Mouse (Mus musculus): ENCODE measurements around the gene 1810013L24Rik. TPM values are rescaled to one million over a fixed set of nuclear protein-coding genes. Genes with fewer than 3 reads are reported as not detected.

1810013L24Rik gene
- polyA plus RNA-seq, 1 experiment from 2014 or later: 20.8 TPM

- Histone ChIP-seq H3K4me3 (replicated peaks) (no peak overlapping the region), H3K27me3 (no peaks in the 10 kb centered on the region), H3K4me2 (no peak overlapping the region), H3K36me3 (no peaks in the 10 kb centered on the region), H3K4me1 (no peaks in the 10 kb centered on the region), H3K9ac (no peak overlapping the region), H3K27ac (no peak overlapping the region), H3K9me3 (replicated peaks) (no peaks in the 10 kb centered on the region)
- no peak for ATAC-seq (replicated peaks; ENCODE audit: low FRiP score)
- WGBS: 92% methylated on average over 14 of the region's 14 CpGs
Measured at GRCm38 (mm10) chr16:8810399-8811127, 19.3 kb upstream of the 1810013L24Rik start.

DNA sequence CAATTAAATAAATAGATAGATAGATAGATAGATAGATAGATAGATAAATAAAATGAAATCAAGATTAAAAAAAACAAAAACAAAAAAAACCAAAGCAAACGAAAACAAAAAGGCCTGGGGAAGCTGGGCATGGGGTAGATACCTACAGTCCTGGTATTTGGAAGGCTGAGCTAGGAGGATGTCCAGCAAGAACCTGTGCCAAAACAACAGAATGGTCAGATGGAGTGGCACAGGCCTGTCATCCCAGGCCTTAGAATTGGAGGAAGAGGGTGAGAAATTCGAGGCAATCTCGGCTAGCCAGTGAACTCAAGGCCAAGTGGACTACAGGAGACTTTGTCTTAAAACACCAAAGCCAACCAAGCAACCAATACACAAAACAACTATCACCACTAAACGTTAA lies 12.0 kb upstream of the 1810013L24Rik start:
- H3K4me2 ChIP-seq: no peak overlapping the region
- H3K4me3 ChIP-seq (replicated peaks): no peak overlapping the region
- no peaks in the 10 kb centered on the region for H3K36me3 ChIP-seq
- H3K27me3 ChIP-seq: no peaks in the 10 kb centered on the region
- H3K9me3 ChIP-seq (replicated peaks): no peaks in the 10 kb centered on the region
- no peak overlapping the region for H3K27ac ChIP-seq
- 79% methylated on average over 4 of the region's 4 CpGs for WGBS
- H3K9ac ChIP-seq: no peak overlapping the region
- no peak for ATAC-seq (replicated peaks; ENCODE audit: low FRiP score)
- H3K4me1 ChIP-seq: no peaks in the 10 kb centered on the region

- H3K27ac ChIP-seq: no peak overlapping the region
- H3K9ac ChIP-seq: no peak overlapping the region
- no peaks in the 10 kb centered on the region for H3K4me1 ChIP-seq
- no peak overlapping the region for H3K4me2 ChIP-seq
- no peaks in the 10 kb centered on the region for H3K36me3 ChIP-seq
- no peak for ATAC-seq (replicated peaks; ENCODE audit: low FRiP score)
- no peaks in the 10 kb centered on the region for H3K9me3 ChIP-seq (replicated peaks)
- WGBS: 78% methylated on average over 1 of the region's 1 CpGs
- no peak overlapping the region for H3K4me3 ChIP-seq (replicated peaks)
- H3K27me3 ChIP-seq: no peaks in the 10 kb centered on the region
Measured at GRCm38 (mm10) chr16:8821429-8821828, 8.5 kb upstream of the 1810013L24Rik start.

- WGBS: 79% methylated on average over 4 of the region's 4 CpGs
- H3K27me3 ChIP-seq: no peaks in the 10 kb centered on the region
- no peaks in the 10 kb centered on the region for H3K36me3 ChIP-seq
- no peaks in the 10 kb centered on the region for H3K9me3 ChIP-seq (replicated peaks)
- no peak overlapping the region for H3K4me2 ChIP-seq
- no peak overlapping the region for H3K27ac ChIP-seq
- H3K9ac ChIP-seq: no peak overlapping the region
- no peaks in the 10 kb centered on the region for H3K4me1 ChIP-seq
- no peak for ATAC-seq (replicated peaks; ENCODE audit: low FRiP score)
- no peak overlapping the region for H3K4me3 ChIP-seq (replicated peaks)
Measured at GRCm38 (mm10) chr16:8822586-8822985, 7.3 kb upstream of the 1810013L24Rik start.

GRCm38 (mm10) chr16:8823661-8824060 lies 6.2 kb upstream of the 1810013L24Rik start:
- 0 out of 2 replicates have a peak, but pooled peaks have one; percentile 50 for ATAC-seq (replicated peaks; ENCODE audit: low FRiP score)
- Histone ChIP-seq H3K9ac (no peak overlapping the region), H3K9me3 (replicated peaks) (no peaks in the 10 kb centered on the region), H3K4me2 (no peak overlapping the region), H3K27ac (no peak overlapping the region), H3K4me1 (no peaks in the 10 kb centered on the region), H3K27me3 (no peaks in the 10 kb centered on the region), H3K4me3 (replicated peaks) (no peak overlapping the region), H3K36me3 (no peaks in the 10 kb centered on the region)
- 78% methylated on average over 2 of the region's 2 CpGs for WGBS

DNA sequence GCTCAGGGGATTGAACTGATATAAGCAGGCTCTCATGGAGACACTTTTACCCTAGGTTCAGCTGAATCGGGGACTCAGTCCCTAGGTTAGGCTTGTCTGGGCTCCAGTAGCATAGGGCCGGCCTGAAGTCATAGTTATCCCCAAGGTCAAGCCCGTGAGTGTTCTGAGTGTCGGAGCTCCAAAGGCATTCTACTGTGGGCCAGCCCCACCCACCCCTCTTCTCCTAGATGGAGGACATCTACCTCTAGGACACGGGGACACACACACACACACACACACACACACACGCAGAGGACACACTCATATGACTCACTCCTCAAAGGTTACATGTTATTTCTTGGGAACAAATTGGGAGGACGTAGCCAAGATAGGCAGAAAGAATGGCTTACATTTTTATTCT lies 2.5 kb upstream of the 1810013L24Rik start:
- H3K4me1 ChIP-seq: peaks cover 10% of the 10 kb centered on the region
- WGBS: 86% methylated on average over 7 of the region's 7 CpGs
- H3K9me3 ChIP-seq (replicated peaks): no peaks in the 10 kb centered on the region
- H3K27me3 ChIP-seq: no peaks in the 10 kb centered on the region
- no peak overlapping the region for H3K4me3 ChIP-seq (replicated peaks)
- H3K9ac ChIP-seq: no peak overlapping the region
- H3K27ac ChIP-seq: no peak overlapping the region
- H3K36me3 ChIP-seq: peaks cover 1% of the 10 kb centered on the region
- H3K4me2 ChIP-seq: no peak overlapping the region
- no peak for ATAC-seq (replicated peaks; ENCODE audit: low FRiP score)

DNA sequence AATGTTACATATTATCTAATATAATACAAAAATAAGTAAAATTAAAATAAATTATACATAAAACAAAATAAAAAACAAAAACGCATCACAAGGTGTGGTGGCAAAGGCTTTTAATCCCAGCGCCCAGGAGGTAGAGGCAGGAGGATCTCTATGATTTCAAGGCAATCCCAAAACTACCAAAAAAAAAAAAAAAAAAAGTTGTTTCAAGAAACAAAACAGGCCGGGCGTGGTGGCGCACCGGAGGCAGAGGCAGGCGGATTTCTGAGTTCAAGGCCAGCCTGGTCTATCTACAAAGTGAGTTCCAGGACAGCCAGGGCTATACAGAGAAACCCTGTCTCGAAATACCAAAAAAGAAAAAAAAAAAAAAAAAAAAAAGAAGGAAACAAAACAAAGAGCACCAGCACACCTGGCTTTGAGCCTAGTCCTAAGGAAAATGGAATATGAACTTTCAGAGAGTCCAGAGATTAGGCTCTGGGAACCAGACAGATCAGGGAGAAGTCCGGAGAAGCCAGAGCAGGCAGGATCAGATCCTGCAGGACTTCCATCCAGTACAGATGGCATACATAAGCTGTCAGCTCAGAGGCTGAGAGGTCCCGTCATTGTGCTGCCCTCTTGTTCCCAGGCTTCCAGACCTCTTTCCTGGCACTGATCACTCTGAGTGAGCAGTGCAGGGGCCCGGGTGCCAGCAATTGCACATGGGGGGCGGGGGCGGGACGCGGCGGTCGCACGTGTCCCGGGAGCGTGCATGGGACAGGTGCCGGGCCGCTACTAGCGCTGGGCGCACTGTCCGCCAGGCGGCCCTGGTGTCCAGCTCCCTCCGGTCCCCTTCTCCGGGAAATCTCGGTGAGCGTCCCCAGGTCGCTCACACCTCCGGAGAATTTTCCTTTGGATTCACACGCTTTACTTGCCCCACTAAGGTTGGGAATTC lies 1.0 kb upstream of the 1810013L24Rik start:
- Histone ChIP-seq H3K27ac (peak overlapping the region; percentile 89), H3K4me3 (replicated peaks) (peak overlapping the region; percentile 83), H3K27me3 (no peaks in the 10 kb centered on the region), H3K9ac (peak overlapping the region; percentile 66), H3K9me3 (replicated peaks) (no peaks in the 10 kb centered on the region), H3K4me1 (peaks cover 24% of the 10 kb centered on the region), H3K36me3 (peaks cover 15% of the 10 kb centered on the region), H3K4me2 (peak overlapping the region; percentile 97)
- 10% methylated on average over 33 of the region's 33 CpGs for WGBS
- ATAC-seq (replicated peaks; ENCODE audit: low FRiP score): peak; percentile 61

DNA sequence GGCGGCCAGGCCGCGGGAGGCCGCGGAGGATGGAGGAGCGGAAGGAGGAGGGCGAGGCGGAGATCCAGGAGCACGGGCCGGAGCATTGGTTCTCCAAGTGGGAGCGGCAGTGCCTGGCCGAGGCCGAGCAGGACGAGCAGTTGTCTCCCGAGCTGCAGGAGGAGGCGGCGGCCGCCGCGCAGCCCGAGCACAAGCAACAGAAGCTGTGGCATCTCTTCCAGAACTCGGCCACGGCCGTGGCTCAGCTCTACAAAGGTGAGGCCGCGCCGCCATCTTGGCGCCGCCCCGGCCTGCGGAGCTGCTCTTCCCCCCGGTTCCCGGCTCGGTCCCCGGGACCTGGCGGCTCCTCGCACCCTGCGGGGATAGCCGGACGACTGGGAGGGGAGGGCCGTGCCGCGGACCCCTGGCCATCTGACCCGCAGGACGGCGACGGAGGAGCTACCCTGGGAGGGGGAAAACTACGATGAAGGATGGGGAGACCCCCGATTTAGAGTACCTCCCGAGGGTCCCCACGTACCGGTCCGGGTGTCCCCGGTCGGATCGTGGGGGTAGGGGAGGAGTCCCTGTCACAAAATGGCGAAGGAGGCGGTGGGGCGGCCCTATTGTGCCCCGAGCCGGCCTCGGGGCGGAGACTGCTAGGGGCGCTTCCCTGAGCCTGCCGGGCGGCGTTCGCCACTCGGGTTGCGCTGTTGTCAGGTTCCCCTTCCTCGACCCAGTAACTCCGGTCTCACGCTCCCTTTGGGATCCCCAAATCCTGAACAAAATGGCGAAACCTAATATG lies 721 bp downstream of the 1810013L24Rik start:
- peaks cover 34% of the 10 kb centered on the region for H3K4me1 ChIP-seq
- no peaks in the 10 kb centered on the region for H3K9me3 ChIP-seq (replicated peaks)
- H3K4me2 ChIP-seq: peak overlapping the region; percentile 85
- H3K27ac ChIP-seq: peak overlapping the region; percentile 97
- peak overlapping the region; percentile 83 for H3K4me3 ChIP-seq (replicated peaks)
- peak overlapping the region; percentile 99 for H3K9ac ChIP-seq
- peak; percentile 44 for ATAC-seq (replicated peaks; ENCODE audit: low FRiP score)
- 0% methylated on average over 74 of the region's 74 CpGs for WGBS
- H3K27me3 ChIP-seq: no peaks in the 10 kb centered on the region
- H3K36me3 ChIP-seq: peaks cover 31% of the 10 kb centered on the region

GRCm38 (mm10) chr16:8831241-8831640 lies 1.3 kb downstream of the 1810013L24Rik start:
- Histone ChIP-seq H3K9me3 (replicated peaks) (no peaks in the 10 kb centered on the region), H3K9ac (peak overlapping the region; percentile 99), H3K27ac (peak overlapping the region; percentile 97), H3K4me2 (peak overlapping the region; percentile 85), H3K27me3 (no peaks in the 10 kb centered on the region), H3K4me3 (replicated peaks) (peak overlapping the region; percentile 83), H3K36me3 (peaks cover 35% of the 10 kb centered on the region), H3K4me1 (peaks cover 34% of the 10 kb centered on the region)
- WGBS: 3% methylated on average over 12 of the region's 12 CpGs
- no peak for ATAC-seq (replicated peaks; ENCODE audit: low FRiP score)

- no peak for ATAC-seq (replicated peaks; ENCODE audit: low FRiP score)
- no peaks in the 10 kb centered on the region for H3K27me3 ChIP-seq
- H3K27ac ChIP-seq: no peak overlapping the region
- H3K4me3 ChIP-seq (replicated peaks): no peak overlapping the region
- H3K9me3 ChIP-seq (replicated peaks): no peaks in the 10 kb centered on the region
- no peak overlapping the region for H3K9ac ChIP-seq
- no peak overlapping the region for H3K4me2 ChIP-seq
- peaks cover 87% of the 10 kb centered on the region for H3K36me3 ChIP-seq
- peaks cover 26% of the 10 kb centered on the region for H3K4me1 ChIP-seq
- WGBS: 94% methylated on average over 1 of the region's 1 CpGs
Measured at GRCm38 (mm10) chr16:8836876-8837275, 7.0 kb downstream of the 1810013L24Rik start.

DNA sequence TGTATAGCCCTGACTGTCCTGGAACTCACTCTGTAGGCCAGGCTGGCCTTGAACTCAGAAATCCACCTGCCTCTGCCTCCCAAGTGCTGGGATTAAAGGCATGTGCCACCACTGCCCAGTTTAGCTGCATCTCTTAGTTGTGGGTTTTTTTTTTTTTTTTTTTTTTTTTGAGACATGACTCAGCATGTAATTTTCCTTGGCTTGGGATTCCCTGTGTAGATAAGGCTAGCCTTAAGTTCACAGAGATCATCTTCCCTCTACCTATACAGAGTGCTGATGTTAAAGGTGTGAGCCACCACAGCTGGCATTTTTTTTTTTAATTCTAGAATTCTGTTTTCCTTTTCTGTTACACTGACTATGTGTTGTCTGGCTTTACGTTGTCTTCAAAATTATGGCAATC lies 7.7 kb downstream of the 1810013L24Rik start:
- Histone ChIP-seq H3K27ac (no peak overlapping the region), H3K4me1 (peaks cover 21% of the 10 kb centered on the region), H3K36me3 (peaks cover 88% of the 10 kb centered on the region), H3K4me3 (replicated peaks) (no peak overlapping the region), H3K9ac (no peak overlapping the region), H3K9me3 (replicated peaks) (no peaks in the 10 kb centered on the region), H3K4me2 (no peak overlapping the region), H3K27me3 (no peaks in the 10 kb centered on the region)
- ATAC-seq (replicated peaks; ENCODE audit: low FRiP score): no peak
- 94% methylated on average over 1 of the region's 1 CpGs for WGBS
